Mouse (Mus musculus): Measurements from ENCODE around the gene Chd3.

Chd3 gene

GRCm38 (mm10) chr11:69369215-69369989 lies at the start of gene Chd3:
Gene Chd3 (minus strand): TSS chr11:69369406.
- in situ Hi-C loops (cut with MboI, MseI), result no loop called here

- in situ Hi-C loops (cut with MboI, MseI), result loop anchor here (25.0 kb wide), 1 partner anchor 1245 kb away; the partner anchor contains the start of genes Eno3, Pfn1 and Spag7
Measured at GRCm38 (mm10) chr11:69417449-69418384, 48.5 kb upstream of the Chd3 start.

- in situ Hi-C loops (cut with MboI, MseI), result loop anchor here (25.0 kb wide), 1 partner anchor 1245 kb away; the partner anchor contains the start of genes Eno3, Pfn1 and Spag7
Measured at GRCm38 (mm10) chr11:69416921-69417448, 47.8 kb upstream of the Chd3 start.

GRCm38 (mm10) chr11:69416509-69416908 lies 47.3 kb upstream of the Chd3 start:
- in situ Hi-C loops (cut with MboI, MseI), result loop anchor here (25.0 kb wide), 1 partner anchor 1246 kb away; the partner anchor contains the start of genes Eno3, Pfn1 and Spag7

GRCm38 (mm10) chr11:69415668-69416451 lies 46.7 kb upstream of the Chd3 start:
- in situ Hi-C loops (cut with MboI, MseI), result loop anchor here (25.0 kb wide), 1 partner anchor 1246 kb away; the partner anchor contains the start of genes Eno3, Pfn1 and Spag7

- in situ Hi-C loops (cut with MboI, MseI), result loop anchor here (25.0 kb wide), 1 partner anchor 1247 kb away; the partner anchor contains the start of genes Eno3, Pfn1 and Spag7
Measured at GRCm38 (mm10) chr11:69415327-69415667, 46.1 kb upstream of the Chd3 start.

- in situ Hi-C loops (cut with MboI, MseI), result loop anchor here (25.0 kb wide), 1 partner anchor 1248 kb away; the partner anchor contains the start of genes Eno3, Pfn1 and Spag7
Measured at GRCm38 (mm10) chr11:69414421-69415326, 45.5 kb upstream of the Chd3 start.

- in situ Hi-C loops (cut with MboI, MseI), result loop anchor here (25.0 kb wide), 1 partner anchor 1249 kb away; the partner anchor contains the start of genes Eno3, Pfn1 and Spag7
Measured at GRCm38 (mm10) chr11:69413221-69414181, 44.3 kb upstream of the Chd3 start, which contains the start of gene Kdm6b. Gene Kdm6b (minus strand): TSS chr11:69413675.

GRCm38 (mm10) chr11:69412548-69412947 lies 43.3 kb upstream of the Chd3 start:
- in situ Hi-C loops (cut with MboI, MseI), result loop anchor here (25.0 kb wide), 1 partner anchor 1250 kb away; the partner anchor contains the start of genes Eno3, Pfn1 and Spag7

- in situ Hi-C loops (cut with MboI, MseI), result loop anchor here (25.0 kb wide), 1 partner anchor 1251 kb away; the partner anchor contains the start of genes Eno3, Pfn1 and Spag7
Measured at GRCm38 (mm10) chr11:69411538-69412203, 42.5 kb upstream of the Chd3 start.

GRCm38 (mm10) chr11:69411073-69411535 lies 41.9 kb upstream of the Chd3 start:
- in situ Hi-C loops (cut with MboI, MseI), result loop anchor here (25.0 kb wide), 1 partner anchor 1251 kb away; the partner anchor contains the start of genes Eno3, Pfn1 and Spag7

GRCm38 (mm10) chr11:69410310-69411072 lies 41.3 kb upstream of the Chd3 start:
- in situ Hi-C loops (cut with MboI, MseI), result loop anchor here (25.0 kb wide), 1 partner anchor 1252 kb away; the partner anchor contains the start of genes Eno3, Pfn1 and Spag7

- in situ Hi-C loops (cut with MboI, MseI), result loop anchor here (25.0 kb wide), 1 partner anchor 1252 kb away; the partner anchor contains the start of genes Eno3, Pfn1 and Spag7
Measured at GRCm38 (mm10) chr11:69410045-69410309, 40.8 kb upstream of the Chd3 start.

GRCm38 (mm10) chr11:69409378-69410044 lies 40.3 kb upstream of the Chd3 start:
- in situ Hi-C loops (cut with MboI, MseI), result loop anchor here (25.0 kb wide), 1 partner anchor 1253 kb away; the partner anchor contains the start of genes Eno3, Pfn1 and Spag7

- in situ Hi-C loops (cut with MboI, MseI), result loop anchor here (25.0 kb wide), 1 partner anchor 1254 kb away; the partner anchor contains the start of genes Eno3, Pfn1 and Spag7
Measured at GRCm38 (mm10) chr11:69408541-69409377, 39.6 kb upstream of the Chd3 start.
